Mouse (Mus musculus) liver, postnatal 0 days (tissue): ENCODE measurements at regions not wholly inside any gene's neighbourhood (a gene's known extent, or its start where the extent isn't known, plus 50 kb on each side); places are given as distances from the start of the nearest gene placed in this dataset.

Experiments used
- ATAC-seq: fragments of 200-750 bp; cut with Nextera tagmentation; 2 replicates; pipeline ENCODE4 v1.8.0; 2017; ENCODE audit warnings: mild to moderate bottlenecking, moderate library complexity
- DNase-seq: peaks from one replicate; pipeline ENCODE4 v3.0.0-alpha.2; 2016
- H3K27ac ChIP-seq: fragments of 300-500 bp; sonication (generic); 2 replicates; pipeline ENCODE4 v1.5.1; 2014; ENCODE audit warnings: antibody characterized with exemption, moderate library complexity, mild to moderate bottlenecking, low read depth
- H3K27me3 ChIP-seq: fragments of 300-500 bp; sonication (generic); 2 replicates; pipeline ENCODE4 v1.6.1; 2014; ENCODE audit warnings: low read length, control low read depth, mixed read lengths; ENCODE audit not compliant: insufficient read depth
- H3K36me3 ChIP-seq: fragments of 300-500 bp; sonication (generic); replicated peaks from 2 replicates; pipeline ENCODE4 v1.6.1; 2014; ENCODE audit warnings: mild to moderate bottlenecking, control low read depth, low read length, moderate library complexity, mixed read lengths; ENCODE audit not compliant: insufficient read depth
- H3K4me1 ChIP-seq: fragments of 300-500 bp; sonication (generic); 2 replicates; pipeline ENCODE4 v1.6.1; 2014; ENCODE audit warnings: antibody characterized with exemption, mild to moderate bottlenecking, control low read depth; ENCODE audit not compliant: insufficient read depth
- H3K4me2 ChIP-seq: fragments of 300-500 bp; sonication (generic); 2 replicates; pipeline ENCODE4 v1.6.1; 2014; ENCODE audit warnings: low read depth, mild to moderate bottlenecking, low read length, moderate library complexity, mixed read lengths
- H3K4me3 ChIP-seq: fragments of 300-500 bp; sonication (generic); 2 replicates; pipeline ENCODE4 v1.5.1; 2014; ENCODE audit warnings: low read depth, low read length
- H3K9ac ChIP-seq: fragments of 300-500 bp; sonication (generic); replicated peaks from 2 replicates; pipeline ENCODE4 v1.6.1; 2014; ENCODE audit warnings: mild to moderate bottlenecking, moderate library complexity
- H3K9me3 ChIP-seq: fragments of 300-500 bp; sonication (generic); 2 replicates; pipeline ENCODE4 v1.6.1; 2016; ENCODE audit warnings: mild to moderate bottlenecking, control low read depth, low read length, mixed read lengths
- CTCF ChIP-seq: sonication (generic); IDR thresholded peaks from 2 replicates; pipeline ENCODE4 v1.5.1; 2016; ENCODE audit warnings: antibody characterized with exemption, low read depth
- EP300 ChIP-seq: IDR thresholded peaks from 2 replicates; pipeline ENCODE4 v1.6.1; 2016; ENCODE audit warnings: antibody characterized with exemption, low read depth, mild to moderate bottlenecking
- WGBS: fragments of 180-500 bp; shearing (Covaris S2); extraction: QIAGEN DNeasy Blood & Tissue Kit; methylation state at CpG from one replicate; pipeline ENCODE4 v1.1.7; 2014; ENCODE audit not compliant: insufficient replicate concordance; 5-methylcytosine and 5-hydroxymethylcytosine counted together

- H3K4me2 ChIP-seq = no peak overlapping the region
- 59% methylated on average over 1 of the region's 1 CpGs for WGBS
- H3K27me3 ChIP-seq = no peaks in the 10 kb centered on the region
- no peak overlapping the region for H3K9ac ChIP-seq
- TF ChIP-seq EP300 (peak; percentile 44; the same call in 1 of the 2 replicates), CTCF (no peak)
- ATAC-seq = peak; percentile 73
- H3K27ac ChIP-seq = no peak overlapping the region
- no peaks in the 10 kb centered on the region for H3K36me3 ChIP-seq
- no peak for DNase-seq
- no peaks in the 10 kb centered on the region for H3K9me3 ChIP-seq
- H3K4me3 ChIP-seq = no peak overlapping the region
- peaks cover 6% of the 10 kb centered on the region; the same call in 1 of the 2 replicates for H3K4me1 ChIP-seq
Observed at GRCm38 (mm10) chr7:134525041-134525440, 139.6 kb upstream of the D7Ertd443e start.

- Histone ChIP-seq H3K27ac (no peak overlapping the region), H3K36me3 (no peaks in the 10 kb centered on the region), H3K4me3 (no peak overlapping the region), H3K9ac (no peak overlapping the region), H3K9me3 (no peaks in the 10 kb centered on the region), H3K4me2 (no peak overlapping the region), H3K27me3 (no peaks in the 10 kb centered on the region), H3K4me1 (peaks cover 6% of the 10 kb centered on the region; the same call in 1 of the 2 replicates)
- ATAC-seq (peak; percentile 26; the same call in 1 of the 2 replicates), DNase-seq (no peak)
- TF ChIP-seq CTCF = no peak
- no peak for TF ChIP-seq EP300
- WGBS = 55% methylated on average over 2 of the region's 2 CpGs
Observed at GRCm38 (mm10) chr7:134525461-134525860, 140.0 kb upstream of the D7Ertd443e start.

GRCm38 (mm10) chr7:134527351-134527750, 141.9 kb upstream of the D7Ertd443e start:
- TF ChIP-seq CTCF (no peak), EP300 (no peak)
- Histone ChIP-seq H3K9me3 (no peaks in the 10 kb centered on the region), H3K36me3 (no peaks in the 10 kb centered on the region), H3K9ac (no peak overlapping the region), H3K27ac (no peak overlapping the region), H3K4me1 (peaks cover 6% of the 10 kb centered on the region; the same call in 1 of the 2 replicates), H3K4me3 (no peak overlapping the region), H3K27me3 (no peaks in the 10 kb centered on the region), H3K4me2 (no peak overlapping the region)
- 70% methylated on average over 2 of the region's 2 CpGs for WGBS
- ATAC-seq (no peak), DNase-seq (no peak)

- 73% methylated on average over 3 of the region's 3 CpGs for WGBS
- no peaks in the 10 kb centered on the region for H3K9me3 ChIP-seq
- TF ChIP-seq CTCF = no peak
- TF ChIP-seq EP300 = no peak
Observed at GRCm38 (mm10) chr7:134528026-134528425, 142.4 kb upstream of the Dock1 start.

GRCm38 (mm10) chr7:134534821-134535220, 135.6 kb upstream of the Dock1 start:
- no peak overlapping the region for H3K9ac ChIP-seq
- H3K27me3 ChIP-seq = no peaks in the 10 kb centered on the region
- ATAC-seq = no peak
- TF ChIP-seq CTCF (no peak), EP300 (no peak)
- H3K4me1 ChIP-seq = no peaks in the 10 kb centered on the region
- H3K36me3 ChIP-seq = no peaks in the 10 kb centered on the region
- DNase-seq = no peak
- H3K27ac ChIP-seq = no peak overlapping the region
- no peak overlapping the region for H3K4me2 ChIP-seq
- no peak overlapping the region for H3K4me3 ChIP-seq
- H3K9me3 ChIP-seq = no peaks in the 10 kb centered on the region
- WGBS = 81% methylated on average over 4 of the region's 4 CpGs

More at GRCm38 (mm10) chr7:134528026-134528425, 142.4 kb upstream of the Dock1 start:
- ATAC-seq (no peak), DNase-seq (no peak)
- Histone ChIP-seq H3K4me2 (no peak overlapping the region), H3K9ac (no peak overlapping the region), H3K4me3 (no peak overlapping the region), H3K4me1 (peaks cover 6% of the 10 kb centered on the region; the same call in 1 of the 2 replicates), H3K27ac (no peak overlapping the region), H3K27me3 (no peaks in the 10 kb centered on the region), H3K36me3 (no peaks in the 10 kb centered on the region)

GRCm38 (mm10) chr7:134541699-134542098, 128.8 kb upstream of the Dock1 start:
- H3K4me3 ChIP-seq = no peak overlapping the region
- WGBS = 70% methylated on average over 2 of the region's 2 CpGs
- no peaks in the 10 kb centered on the region for H3K27me3 ChIP-seq
- H3K36me3 ChIP-seq = no peaks in the 10 kb centered on the region
- no peak overlapping the region for H3K27ac ChIP-seq
- no peak overlapping the region for H3K9ac ChIP-seq
- no peaks in the 10 kb centered on the region for H3K9me3 ChIP-seq
- H3K4me2 ChIP-seq = no peak overlapping the region
- ATAC-seq = no peak
- no peak for DNase-seq
- no peaks in the 10 kb centered on the region for H3K4me1 ChIP-seq
- no peak for TF ChIP-seq CTCF
- no peak for TF ChIP-seq EP300

- no peaks in the 10 kb centered on the region for H3K9me3 ChIP-seq
- no peaks in the 10 kb centered on the region for H3K36me3 ChIP-seq
- no peak overlapping the region for H3K4me3 ChIP-seq
- H3K4me1 ChIP-seq = no peaks in the 10 kb centered on the region
- 77% methylated on average over 6 of the region's 6 CpGs for WGBS
- DNase-seq (no peak), ATAC-seq (no peak)
- H3K4me2 ChIP-seq = no peak overlapping the region
- TF ChIP-seq CTCF (peak; percentile 45), EP300 (no peak)
- H3K27me3 ChIP-seq = no peaks in the 10 kb centered on the region
- H3K27ac ChIP-seq = no peak overlapping the region
- no peak overlapping the region for H3K9ac ChIP-seq
Observed at GRCm38 (mm10) chr7:134546187-134546586, 124.3 kb upstream of the Dock1 start.
